9 mouse cellular contexts compared by ENCODE assay signal in genomic region chr3:94310491-94310890, GRCm38 (mm10). TPM values are rescaled to one million over a fixed set of nuclear protein-coding genes. Genes with fewer than 3 reads are reported as not detected.
DNase-seq lines count a peak whose midpoint lies in the region; ATAC-seq and TF ChIP-seq lines count a peak whose summit lies in the region.
"Had no signal": no experiment of that assay in that cellular context is flagged by ENCODE, and none has a peak within 500 bp of the region (broad histone marks: within the 10 kb centered on the region; RNA-seq: fewer than 3 reads in every experiment).

No protein-coding gene starts in this region.

- TF ChIP-seq CTCF in testis, adult 2 months (IDR thresholded peaks at IDR 0.05; ENCODE audit: control insufficient read depth, insufficient read depth, insufficient replicate concordance, low read depth, low read length): no peak

- peak overlapping the region; percentile 58 for H3K27ac ChIP-seq in testis, adult 2 months (ENCODE audit: control insufficient read depth, insufficient read depth, low read depth, low read length)
- peak overlapping the region; percentile 88 for H3K27ac ChIP-seq in limb, embryonic 15.5 days

- ATAC-seq in limb, embryonic 15.5 days (ENCODE audit: insufficient number of reproducible peaks, low FRiP score, low TSS enrichment, low read depth): no peak

- TF ChIP-seq POLR2A in testis, adult 2 months (IDR thresholded peaks at IDR 0.05; ENCODE audit: control insufficient read depth, low read depth, low read length): no peak

- no peaks in the 10 kb centered on the region for H3K27me3 ChIP-seq in testis, adult 2 months (ENCODE audit: control insufficient read depth, insufficient read depth, low read length)
- H3K27me3 ChIP-seq in limb, embryonic 15.5 days: no peaks in the 10 kb centered on the region

- H3K36me3 ChIP-seq in testis, adult 2 months (ENCODE audit: control insufficient read depth, insufficient read depth, low read length): no peaks in the 10 kb centered on the region
- H3K36me3 ChIP-seq in limb, embryonic 15.5 days: no peaks in the 10 kb centered on the region

- 44% methylated on average over 7 of the region's 7 CpGs for WGBS in limb, embryonic 15.5 days

- H3K9me3 ChIP-seq in limb, embryonic 15.5 days: no peaks in the 10 kb centered on the region

- H3K4me1 ChIP-seq in testis, adult 2 months (ENCODE audit: control insufficient read depth, insufficient read depth, low read length): peaks cover 2% of the 10 kb centered on the region
- peaks cover 7% of the 10 kb centered on the region; the same call in 1 of the 2 replicates for H3K4me1 ChIP-seq in limb, embryonic 15.5 days

- peak overlapping the region; percentile 77 for H3K4me3 ChIP-seq in testis, adult 2 months (ENCODE audit: control insufficient read depth, low read depth, low read length)
- peak overlapping the region; percentile 62 for H3K4me3 ChIP-seq in limb, embryonic 15.5 days

- H3K9ac ChIP-seq in limb, embryonic 15.5 days: peak overlapping the region; percentile 50

- peak; percentile 13 for DNase-seq in cerebellum, adult 9-11 months
- DNase-seq in cerebellum, adult 11 months: no peak
- DNase-seq in testis, postnatal 14 days (ENCODE audit: low spot score): no peak
- DNase-seq in ovary, postnatal 10 days (ENCODE audit: low spot score): no peak
- DNase-seq in layer of hippocampus, postnatal 14 days (ENCODE audit: low spot score in 2 of 2): no peak
- DNase-seq in left cerebral cortex, adult 9 months (ENCODE audit: low spot score in 2 of 2): no peak

- peak overlapping the region; percentile 67 for H3K4me2 ChIP-seq in limb, embryonic 15.5 days

RNA-seq across cellular contexts. Expression of gene Them4, which starts 0.6 kb away (rescaled TPM):
- polyA plus RNA-seq in testis, adult 2 months (2012; rRNA removed): 7.3 and 9.0 TPM in 2 replicates
- 10.6 and 10.8 TPM in 2 replicates for polyA plus RNA-seq in limb, embryonic 15.5 days (2015; fragmentation: Nextera tagmentation; extraction: Ambion mirVana)
- total RNA-seq in layer of hippocampus, postnatal 14 days (2021): 10 to 100 TPM; 25.0 to 30.5 TPM

RNA-seq across cellular contexts. Expression of gene Them5, which starts 31.4 kb away (rescaled TPM):
- 0.11 TPM in 1 of 2 replicates, not detected in the other for polyA plus RNA-seq in testis, adult 2 months (2012; rRNA removed)
- 199 and 218 TPM in 2 replicates for polyA plus RNA-seq in limb, embryonic 15.5 days (2015; fragmentation: Nextera tagmentation; extraction: Ambion mirVana)
- total RNA-seq in layer of hippocampus, postnatal 14 days (2021): not detected

RNA-seq across cellular contexts. Expression of gene Gm4778, which starts 46.7 kb away (rescaled TPM):
- polyA plus RNA-seq in testis, adult 2 months (2012; rRNA removed): not detected in 2 replicates
- polyA plus RNA-seq in limb, embryonic 15.5 days (2015; fragmentation: Nextera tagmentation; extraction: Ambion mirVana): not detected in 2 replicates
- not detected for total RNA-seq in layer of hippocampus, postnatal 14 days (2021)
- polyA plus RNA-seq: gonadal fat pad, adult 2 months had no signal

RNA-seq across cellular contexts. Expression of gene C2cd4d, which starts 51.7 kb away (rescaled TPM):
- 0.23 and 0.41 TPM in 2 replicates for polyA plus RNA-seq in testis, adult 2 months (2012; rRNA removed)
- 1.8 and 2.4 TPM in 2 replicates for polyA plus RNA-seq in limb, embryonic 15.5 days (2015; fragmentation: Nextera tagmentation; extraction: Ambion mirVana)
- total RNA-seq in layer of hippocampus, postnatal 14 days (2021): under 1 TPM; 0.48 TPM

Comparison
In these comparisons a context has a peak if more than half of its experiments do, and no peak if none do; other contexts are left out.
1. RNA of gene Them5, which starts 31.4 kb away (polyA plus RNA-seq): 199 to 218 TPM in limb, embryonic 15.5 days; 0.11 TPM in testis, adult 2 months; every median in the first group is over 100 times any median in the second.